Mouse (Mus musculus): Measurements from ENCODE around the gene Igsf11.

Igsf11 gene

DNA sequence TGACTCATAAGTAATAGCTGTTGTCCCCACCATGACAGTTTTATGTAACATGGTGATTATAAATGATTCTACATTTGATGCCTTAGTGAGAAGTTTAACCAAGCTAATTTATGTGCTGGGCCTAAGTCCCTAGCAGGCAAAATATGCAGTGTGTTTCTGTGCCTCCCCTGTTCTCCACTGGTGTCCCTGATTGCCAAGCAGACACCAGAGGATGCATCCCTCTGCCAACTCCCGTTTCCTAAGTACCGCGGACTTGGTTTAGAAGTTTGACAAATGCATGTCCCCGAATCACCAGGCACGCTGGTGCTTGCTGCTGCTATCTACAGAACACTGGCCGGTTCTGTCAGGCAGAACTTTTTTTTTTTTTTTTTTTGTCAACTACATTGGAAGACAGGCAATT, 39.0 kb downstream of the Igsf11 start:
- no peak for DNase-seq (ENCODE audit: low read depth, low spot score)

GRCm38 (mm10) chr16:38940805-38941204, 48.3 kb downstream of the Igsf11 start:
- no peak for DNase-seq (ENCODE audit: low read depth, low spot score)

DNA sequence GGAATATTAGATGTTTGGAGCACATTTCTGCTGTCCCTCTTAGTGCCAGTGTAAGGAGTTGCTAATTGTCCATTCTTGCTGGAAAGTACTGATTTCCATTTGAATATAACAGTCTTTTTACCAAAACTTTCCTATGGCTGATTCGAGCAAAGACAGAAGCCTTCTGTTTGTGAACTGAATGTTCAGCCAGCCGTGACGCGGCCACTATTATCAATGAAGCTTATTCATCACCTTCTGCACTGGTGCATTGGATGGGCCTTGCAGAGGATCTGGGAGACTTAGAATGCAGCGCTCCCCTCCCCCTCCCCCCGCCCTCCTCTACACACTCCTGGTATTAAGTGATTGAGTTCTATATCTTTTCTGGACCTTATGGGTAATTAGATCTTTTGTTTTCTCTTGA, 48.8 kb downstream of the Igsf11 start:
- no peak for DNase-seq (ENCODE audit: low read depth, low spot score)

GRCm38 (mm10) chr16:38943706-38944550, 51.5 kb downstream of the Igsf11 start:
- no peak for DNase-seq (ENCODE audit: low read depth, low spot score)

DNA sequence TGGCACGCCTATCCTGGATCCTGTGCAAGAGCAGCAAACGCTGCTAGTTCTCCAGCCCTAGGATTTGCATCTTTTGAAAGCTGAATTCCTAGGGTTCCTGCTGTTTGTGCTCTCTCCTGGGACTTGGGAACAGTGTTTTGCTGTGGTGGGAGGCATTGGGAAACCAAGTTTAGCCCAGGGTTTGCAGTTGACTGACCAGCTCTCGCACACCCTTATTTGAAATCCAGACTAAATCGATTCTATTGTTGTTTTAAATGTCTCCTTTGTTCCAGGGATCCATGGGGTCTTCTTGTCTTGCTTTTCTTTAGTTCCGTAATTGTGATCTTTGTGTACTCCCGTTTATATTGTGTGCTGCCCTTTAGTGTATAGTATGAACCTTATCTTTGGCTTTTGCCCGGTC, 52.6 kb downstream of the Igsf11 start:
- peak; percentile 51 for DNase-seq (ENCODE audit: low read depth, low spot score)

GRCm38 (mm10) chr16:38945581-38945981, 53.1 kb downstream of the Igsf11 start:
- DNase-seq (ENCODE audit: low read depth, low spot score), result no peak

DNA sequence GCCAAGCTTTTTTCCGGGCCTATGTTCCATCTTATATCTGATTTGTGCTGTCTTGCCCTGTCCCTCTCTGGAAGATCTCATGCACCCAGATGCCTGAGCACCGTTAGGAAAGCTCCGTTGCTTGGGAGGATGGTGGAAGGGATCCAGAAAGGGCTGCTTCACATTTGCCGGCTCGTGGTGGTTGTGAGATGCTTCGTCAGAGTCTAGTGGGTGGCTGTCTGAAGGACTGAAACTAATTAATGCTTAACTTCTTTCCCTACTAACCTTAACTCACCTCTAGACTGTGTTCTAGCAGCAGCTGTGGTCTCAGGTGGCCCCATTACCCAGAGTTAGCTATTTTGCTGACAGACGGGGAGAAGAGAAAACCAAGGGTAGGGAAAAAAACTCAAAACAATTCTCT, 54.0 kb downstream of the Igsf11 start:
- no peak for DNase-seq (ENCODE audit: low read depth, low spot score)

GRCm38 (mm10) chr16:38947141-38947879, 54.8 kb downstream of the Igsf11 start:
- peak; percentile 19 for DNase-seq (ENCODE audit: low read depth, low spot score)

DNA sequence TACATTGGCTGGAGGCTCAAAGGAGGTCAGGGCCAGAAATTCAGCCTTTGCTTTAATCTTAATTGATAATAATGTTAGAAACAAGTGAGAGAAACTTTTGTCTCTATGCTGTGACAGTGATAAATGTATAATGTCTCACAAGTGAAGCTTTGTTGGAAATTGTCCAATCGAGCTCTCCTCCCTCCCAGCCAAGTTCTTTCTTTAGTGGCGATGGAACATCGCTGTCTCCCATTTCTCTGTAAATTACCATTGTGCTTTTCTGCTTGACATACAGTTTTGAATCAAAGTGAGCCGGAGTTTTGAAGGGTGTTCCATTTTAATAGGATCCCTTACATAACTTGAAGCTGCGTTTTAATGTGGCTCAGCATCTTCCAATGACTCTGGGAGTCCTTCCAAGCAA, 56.0 kb downstream of the Igsf11 start:
- DNase-seq (ENCODE audit: low read depth, low spot score), result no peak

GRCm38 (mm10) chr16:38952881-38953280, 60.4 kb downstream of the Igsf11 start:
- DNase-seq (ENCODE audit: low read depth, low spot score), result peak; percentile 44

- no peak for DNase-seq (ENCODE audit: low read depth, low spot score)
These were observed 61.4 kb downstream of the Igsf11 start for GRCm38 (mm10) chr16:38953821-38954220.

- no peak for DNase-seq (ENCODE audit: low read depth, low spot score)
These were observed 62.2 kb downstream of the Igsf11 start for GRCm38 (mm10) chr16:38954501-38955288.

GRCm38 (mm10) chr16:38955296-38955695, 62.8 kb downstream of the Igsf11 start:
- no peak for DNase-seq (ENCODE audit: low read depth, low spot score)

- DNase-seq (ENCODE audit: low read depth, low spot score), result no peak
These were observed 66.3 kb downstream of the Igsf11 start for GRCm38 (mm10) chr16:38958801-38959200.

DNA sequence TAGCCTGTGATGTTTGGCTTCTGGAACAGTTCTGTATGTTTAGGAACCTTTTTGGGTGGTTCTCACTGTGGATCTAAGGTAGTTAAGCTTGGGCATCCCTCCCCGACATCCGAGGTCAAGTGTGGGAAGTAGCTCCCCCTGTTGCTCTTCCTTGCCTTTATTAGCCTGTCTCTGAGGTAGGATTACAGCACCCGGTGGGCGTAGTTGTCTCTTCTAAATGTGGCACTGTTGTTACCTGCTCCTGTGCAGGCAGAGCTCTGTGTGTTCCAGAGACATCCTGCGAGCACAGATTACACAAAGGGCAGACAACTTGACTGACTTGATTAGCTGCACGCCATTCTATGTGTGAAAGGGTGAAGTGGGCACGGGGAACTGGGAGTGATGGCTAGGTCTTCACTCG, 68.1 kb downstream of the Igsf11 start:
- DNase-seq (ENCODE audit: low read depth, low spot score), result no peak

DNA sequence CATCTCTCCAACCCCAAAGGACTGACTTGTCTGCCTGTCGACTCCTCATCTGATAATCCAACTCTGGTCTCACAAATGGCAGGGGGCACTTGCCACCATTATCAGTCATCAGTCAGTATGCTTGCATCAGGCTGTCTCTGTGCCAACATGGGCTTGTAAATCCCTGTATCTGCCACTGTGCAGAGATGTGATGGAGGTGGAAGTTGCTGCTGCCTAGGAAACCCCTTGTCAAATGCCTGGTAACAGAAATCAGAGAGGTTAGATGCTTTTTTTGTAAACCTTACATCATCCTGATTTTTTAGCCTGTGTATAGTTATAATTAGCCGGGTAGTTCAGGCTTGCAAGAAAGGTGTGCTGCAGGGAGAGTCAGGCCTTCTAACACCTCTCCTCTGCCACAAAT, 69.4 kb downstream of the Igsf11 start:
- DNase-seq (ENCODE audit: low read depth, low spot score), result no peak

GRCm38 (mm10) chr16:38962695-38963094, 70.2 kb downstream of the Igsf11 start:
- DNase-seq (ENCODE audit: low read depth, low spot score), result no peak

GRCm38 (mm10) chr16:38967026-38967425, 74.6 kb downstream of the Igsf11 start:
- DNase-seq (ENCODE audit: low read depth, low spot score), result no peak

DNA sequence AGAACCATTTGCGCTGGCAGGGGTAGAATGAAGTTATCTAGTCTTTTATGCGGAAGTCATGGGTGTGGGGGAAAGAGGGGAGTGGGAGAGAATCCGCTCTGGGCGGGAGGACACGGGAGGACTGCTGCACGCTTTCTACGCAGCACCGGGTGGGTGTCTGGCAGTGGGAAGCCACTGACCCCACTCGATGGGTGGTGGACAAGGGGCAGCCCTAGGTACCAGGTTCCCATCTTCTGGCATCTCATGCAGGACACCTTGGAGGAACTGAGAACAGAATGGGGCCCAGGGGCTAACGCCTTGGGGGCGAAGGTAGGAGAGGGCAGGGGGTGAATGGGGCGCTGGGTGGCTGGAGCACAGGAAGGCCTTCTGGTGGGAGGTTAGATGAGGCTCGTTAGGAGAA, 83.7 kb downstream of the Igsf11 start:
- no peak for DNase-seq (ENCODE audit: low read depth, low spot score)

GRCm38 (mm10) chr16:38978546-38978945, 86.1 kb downstream of the Igsf11 start:
- DNase-seq (ENCODE audit: low read depth, low spot score), result no peak

DNA sequence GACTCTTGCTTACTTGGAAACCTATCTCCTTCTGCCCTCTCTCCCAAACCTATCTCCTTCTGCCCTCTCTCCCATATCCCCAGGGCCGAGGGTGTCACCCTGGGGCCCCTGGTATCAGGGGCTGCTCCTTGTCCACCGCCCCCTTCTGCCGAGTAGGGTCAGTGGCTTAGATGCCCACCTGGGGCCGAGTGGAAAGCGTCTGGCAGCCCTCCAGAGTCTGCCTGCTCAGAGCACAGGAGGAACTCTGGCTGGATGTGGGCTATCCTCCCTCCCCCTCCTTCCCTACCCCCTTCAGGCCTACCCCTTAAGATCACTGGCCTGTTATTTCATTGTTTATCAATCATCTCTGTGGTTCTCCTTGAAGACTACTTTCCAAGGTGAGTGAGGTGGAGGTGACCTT, 88.1 kb downstream of the Igsf11 start:
- DNase-seq (ENCODE audit: low read depth, low spot score), result no peak

GRCm38 (mm10) chr16:38982051-38982450, 89.6 kb downstream of the Igsf11 start:
- DNase-seq (ENCODE audit: low read depth, low spot score), result no peak

Measured in ES-CJ7 (cell line).